Mouse (Mus musculus) right cerebral cortex, adult 2 months (tissue): ENCODE measurements at regions not wholly inside any gene's neighbourhood (a gene's known extent, or its start where the extent isn't known, plus 50 kb on each side); places are given as distances from the start of the nearest gene placed in this dataset.
"Not testable (repeated sequence)": the region's sequence is repeated elsewhere in the genome, so short reads cannot be mapped to it uniquely, and the experiment has no call there.

Experiments
- DNase-seq, 2 experiments: peaks; one replicate each; pipeline ENCODE4 v3.0.0; 2021 to 2022; ENCODE audit warnings: low spot score in 2 of 2

DNA sequence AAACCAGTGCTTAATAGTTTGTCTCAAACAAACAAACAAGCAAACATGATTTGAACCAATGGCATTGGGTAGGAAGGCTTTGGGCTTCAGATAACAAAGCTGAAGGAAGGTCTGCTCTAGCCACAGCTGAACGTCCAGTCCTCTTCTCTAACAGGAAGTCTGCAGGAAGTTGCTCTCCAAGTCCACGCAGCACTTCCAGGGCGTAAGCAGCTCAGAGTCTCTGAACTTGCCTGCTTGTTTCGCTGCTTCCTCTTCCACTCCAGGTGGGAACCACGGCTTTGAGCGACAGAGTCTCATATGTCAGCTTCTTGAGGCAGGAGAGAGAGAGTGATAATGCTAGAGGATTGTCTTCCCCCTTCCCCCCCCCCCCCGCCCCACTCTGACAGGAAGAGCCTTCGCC, 123.6 kb downstream of the Tnfrsf21 start:
- DNase-seq = no peak

DNA sequence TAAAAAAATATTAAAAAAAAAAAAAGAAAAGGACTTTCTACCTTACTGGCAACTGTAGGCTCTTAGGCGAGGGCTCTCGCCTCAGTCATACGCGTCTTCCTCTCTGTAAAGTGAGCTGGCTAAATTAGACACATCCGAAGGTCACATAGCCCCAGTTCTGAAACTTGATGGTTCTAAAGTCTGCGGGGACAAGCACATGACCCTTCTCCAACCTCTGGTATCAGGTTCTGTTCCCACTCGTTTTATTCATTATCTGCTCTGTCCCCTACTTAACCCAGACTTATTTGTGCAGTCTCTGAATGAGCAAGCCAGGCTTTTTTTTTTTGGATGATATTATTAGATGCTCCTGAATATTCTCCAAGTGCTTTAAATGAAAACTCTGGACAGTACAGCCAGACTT, 125.4 kb downstream of the Tnfrsf21 start:
- no peak for DNase-seq

DNA sequence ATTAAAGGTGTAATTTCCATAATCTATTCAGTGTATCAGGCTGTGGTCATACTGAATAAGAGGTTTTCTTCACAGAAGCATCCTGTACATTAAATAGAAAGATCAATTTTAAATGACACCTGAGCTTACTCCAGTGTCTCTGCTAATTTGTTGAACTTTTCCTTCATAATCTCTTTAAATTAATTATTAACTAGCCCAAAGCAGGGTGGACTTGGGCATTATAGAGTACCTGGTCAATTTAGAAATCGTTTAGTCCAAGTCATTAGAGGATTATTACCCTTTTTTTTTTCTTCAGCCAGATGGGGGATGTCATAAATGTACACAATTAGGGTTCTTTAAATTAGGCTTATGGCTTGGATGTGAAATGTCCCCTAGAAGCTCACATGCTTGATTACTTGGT, 124.4 kb upstream of the Adgrf1 start:
- no peak for DNase-seq

DNA sequence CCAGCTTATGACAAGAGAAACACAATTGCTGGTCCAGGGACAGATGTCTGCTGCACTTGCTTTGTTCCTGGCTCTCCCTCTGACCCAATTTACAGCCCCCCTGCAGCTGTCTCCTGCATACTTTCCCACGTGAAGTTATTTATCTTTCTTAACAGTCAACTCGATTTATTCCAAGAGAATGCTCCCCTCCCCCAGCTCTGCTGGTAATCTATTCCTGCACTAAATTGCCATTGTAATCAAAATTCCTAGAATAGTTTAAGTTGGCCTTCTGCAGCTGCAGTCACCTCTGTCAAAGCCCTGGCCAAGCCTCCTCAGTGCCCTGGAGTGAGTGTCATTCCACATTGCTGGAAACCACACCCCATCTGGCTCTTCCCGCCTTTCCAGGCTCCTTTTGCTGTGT, 122.2 kb upstream of the Adgrf1 start:
- DNase-seq = no peak

DNA sequence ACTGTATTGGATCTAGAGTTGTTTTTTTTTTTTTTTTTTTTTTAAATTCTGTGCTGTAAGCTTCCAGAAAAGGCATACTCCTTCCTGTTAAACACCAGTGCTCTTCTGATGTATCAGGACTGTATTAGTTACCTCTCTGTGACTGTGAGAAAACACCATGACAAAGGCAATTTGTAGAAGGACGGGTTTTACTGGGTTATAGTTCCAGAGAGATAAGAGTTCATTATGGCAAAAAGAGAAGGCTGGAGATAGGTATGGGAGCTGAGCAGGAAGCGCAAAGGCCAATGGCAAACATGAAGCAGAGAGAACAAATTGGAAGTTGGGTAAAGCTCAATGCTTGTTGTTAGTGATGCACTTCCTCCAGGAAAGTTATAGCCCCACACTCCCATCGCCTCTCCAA, 117.5 kb upstream of the Adgrf1 start:
- DNase-seq = no peak

DNA sequence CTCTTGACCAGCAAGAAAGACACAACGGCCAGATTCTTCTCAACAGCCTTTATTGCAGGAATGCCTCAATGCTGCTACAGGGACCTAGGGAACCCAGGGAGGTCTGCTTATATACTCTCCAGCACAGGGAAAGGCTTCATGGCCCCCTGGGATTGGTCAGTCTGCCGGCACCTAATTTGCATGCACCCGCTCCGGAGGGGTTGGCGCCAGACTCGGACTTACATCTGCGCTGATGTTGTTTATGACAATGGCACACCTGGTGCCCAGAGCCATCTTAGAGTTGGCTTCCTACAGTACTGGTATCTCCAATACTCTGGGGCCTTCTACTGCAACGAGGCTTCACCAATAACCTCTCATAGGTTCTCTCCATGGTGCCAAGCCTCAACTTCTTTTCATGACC, 114.9 kb upstream of the Adgrf1 start:
- not testable (repeated sequence) for DNase-seq

DNA sequence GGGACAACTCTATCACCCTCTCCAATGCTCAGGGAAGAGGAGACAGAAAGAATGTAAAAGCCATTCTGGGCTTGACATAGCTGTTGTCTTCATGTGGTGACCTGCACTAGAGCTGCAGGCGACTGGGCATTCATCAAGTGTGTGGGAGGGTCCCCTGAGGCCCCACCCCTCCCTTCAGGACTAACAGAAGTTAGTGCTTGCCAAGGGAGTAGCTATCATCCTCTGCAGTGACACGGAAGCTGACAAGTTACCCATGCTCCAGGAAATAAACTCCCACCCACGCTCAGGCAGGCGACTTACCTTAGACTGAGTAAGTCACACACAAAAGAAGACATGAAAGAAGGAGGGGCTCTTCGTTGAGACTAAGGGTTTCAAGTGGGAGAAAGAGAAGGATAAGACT, 114.0 kb upstream of the Adgrf1 start:
- DNase-seq = no peak

DNA sequence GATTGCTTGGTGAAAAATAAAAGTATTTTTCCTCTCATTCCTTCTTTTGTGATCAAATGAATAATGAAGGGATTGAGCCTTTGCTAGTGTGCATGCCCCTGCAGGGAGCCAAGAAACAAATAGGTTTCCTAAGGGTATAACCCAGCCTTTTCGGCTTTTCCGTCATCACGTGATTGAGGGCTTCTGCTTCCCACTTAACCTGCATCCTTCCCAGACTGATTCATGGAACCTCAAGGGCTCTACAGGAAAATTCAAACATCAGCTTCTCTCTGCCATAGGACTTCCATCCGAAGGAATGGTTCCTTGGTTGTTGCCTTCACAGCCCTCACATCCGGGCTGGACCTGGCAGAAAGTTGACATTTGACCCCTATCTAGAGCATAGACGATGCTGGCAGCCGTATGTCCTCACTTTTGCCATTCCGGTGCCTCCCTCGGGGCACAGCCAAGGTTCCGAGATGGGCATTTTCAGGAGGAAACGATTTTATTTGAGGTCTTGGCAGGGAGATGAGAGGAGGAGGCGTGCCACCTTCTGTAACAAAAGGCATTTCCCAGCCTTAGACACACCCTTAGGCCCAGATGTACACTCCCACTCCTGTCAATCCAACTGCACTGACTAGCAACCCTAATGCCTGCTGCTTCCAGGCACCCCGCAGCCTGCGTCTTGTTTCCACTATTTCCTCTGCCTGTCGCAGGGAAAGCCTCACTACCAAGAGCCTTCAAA, 112.2 kb upstream of the Adgrf1 start:
- peak; percentile 51 to 58 for DNase-seq

DNA sequence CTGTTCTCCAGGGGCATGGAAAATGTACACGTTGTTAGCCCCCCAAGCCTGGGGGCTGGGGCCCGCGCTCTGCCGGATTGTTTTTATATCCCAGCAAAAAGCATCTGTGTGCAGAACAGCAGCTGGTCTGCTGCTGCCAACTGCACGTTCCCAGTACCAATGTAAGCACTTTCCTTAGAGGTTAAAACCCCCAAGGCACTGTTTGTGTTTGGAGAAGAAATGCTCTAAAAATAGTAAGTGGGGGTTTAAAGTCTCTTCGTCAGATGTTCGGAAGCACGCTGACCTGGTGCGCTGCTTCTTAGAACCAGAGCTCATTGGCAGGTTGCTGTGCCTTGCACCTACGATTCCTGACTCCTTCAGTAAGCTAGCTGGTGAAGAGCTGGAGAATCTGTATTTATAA, 111.4 kb upstream of the Adgrf1 start:
- DNase-seq = no peak

DNA sequence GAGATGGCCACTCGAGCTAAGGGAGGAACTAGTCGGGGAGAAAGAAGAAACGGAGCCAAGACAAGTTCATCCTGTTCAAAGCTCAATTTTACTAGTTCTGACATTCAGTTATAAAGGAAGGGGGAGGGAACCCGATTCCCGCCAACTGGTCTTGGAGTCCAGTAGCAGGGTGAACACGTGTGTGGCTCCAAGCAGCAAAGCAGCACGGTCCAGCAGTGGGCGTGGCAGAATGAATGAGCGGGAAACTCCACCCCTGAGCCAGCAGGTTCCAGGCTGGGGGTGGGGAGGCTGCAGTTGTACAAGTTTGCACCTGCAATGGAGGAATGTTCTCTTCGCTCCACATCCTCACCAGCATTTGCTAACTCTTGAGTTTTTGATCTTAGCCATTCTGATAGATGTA, 108.8 kb upstream of the Adgrf1 start:
- DNase-seq = not testable (repeated sequence)

DNA sequence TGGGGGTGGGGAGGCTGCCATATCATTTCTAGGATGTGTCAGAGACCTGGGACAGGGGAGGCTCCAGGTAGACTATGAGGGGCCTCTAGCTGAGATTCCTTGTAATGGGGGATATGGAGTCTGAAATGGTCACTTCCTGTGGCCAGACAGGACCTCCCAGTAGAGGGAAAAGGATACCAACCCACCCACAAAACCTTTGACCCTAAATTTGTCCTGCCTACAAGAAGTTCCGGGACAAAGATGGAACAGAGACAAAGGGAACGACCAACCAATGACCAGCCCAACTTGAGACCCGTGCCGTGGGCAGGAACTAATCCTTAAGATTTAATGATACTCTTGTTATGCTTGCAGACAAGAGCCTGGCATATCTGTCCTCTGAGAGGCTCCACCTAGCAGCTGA, 107.0 kb upstream of the Adgrf1 start:
- DNase-seq = no peak

DNA sequence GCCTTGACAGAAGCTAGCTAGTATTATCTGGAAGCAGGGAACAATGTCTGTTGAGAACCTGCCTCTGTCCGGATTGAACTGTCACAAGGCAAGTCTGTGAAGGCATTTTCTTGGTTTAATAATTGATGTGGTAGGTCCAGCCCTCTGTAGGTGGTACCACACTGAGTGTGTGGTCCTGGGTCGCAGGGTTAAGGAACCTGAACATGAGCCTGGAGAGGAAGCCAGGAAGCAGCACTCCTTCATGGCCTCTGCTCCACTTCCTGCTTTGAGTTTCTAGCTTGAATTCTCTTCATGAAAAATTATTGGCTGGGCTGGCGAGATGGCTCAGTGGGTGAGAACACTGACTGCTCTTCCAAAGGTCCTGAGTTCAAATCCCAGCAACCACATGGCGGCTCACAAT, 104.0 kb upstream of the Adgrf1 start:
- DNase-seq = no peak

DNA sequence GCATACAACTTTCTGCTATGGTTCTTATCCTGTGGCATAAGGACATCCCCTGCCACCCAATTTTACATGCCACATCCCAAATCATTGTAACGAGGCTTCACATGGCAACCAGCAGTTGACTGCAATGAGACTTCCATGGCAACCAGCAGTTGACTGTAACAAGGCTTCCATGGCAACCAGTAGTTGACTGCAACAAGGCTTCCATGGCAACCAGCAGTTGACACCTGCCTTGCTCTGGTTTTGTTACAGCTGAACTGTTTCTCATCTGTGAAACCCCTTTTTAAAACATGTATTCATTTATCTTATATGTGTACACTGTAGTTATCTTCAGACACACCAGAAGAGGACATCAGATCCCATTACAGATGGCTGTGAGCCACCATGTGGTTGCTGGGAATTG, 100.7 kb upstream of the Adgrf1 start:
- DNase-seq = no peak

DNA sequence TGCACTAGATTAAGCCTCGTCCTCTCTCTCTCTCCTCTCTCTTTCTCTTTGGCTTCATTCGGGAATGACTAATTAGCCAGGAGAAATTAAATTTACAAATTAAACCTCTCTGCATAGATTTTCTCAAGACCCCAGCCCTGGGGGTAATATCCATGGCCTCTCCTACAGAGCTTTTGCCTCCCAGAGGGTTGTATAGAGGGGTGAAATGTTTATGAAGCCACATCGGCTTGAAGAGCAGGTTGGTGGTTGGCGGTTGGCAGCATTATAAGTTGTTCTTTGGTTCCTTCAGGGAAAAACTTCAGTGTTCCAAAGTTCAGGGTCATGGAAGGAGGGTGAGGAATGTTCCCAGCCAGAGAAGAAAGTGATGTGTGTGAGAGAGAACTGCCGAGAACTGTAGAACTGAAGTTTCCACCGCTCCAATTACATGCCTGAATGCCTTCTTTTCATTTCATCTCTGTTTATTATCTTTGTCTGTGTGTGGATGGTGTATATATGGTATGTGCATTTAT, 97.4 kb upstream of the Adgrf1 start:
- no peak for DNase-seq

DNA sequence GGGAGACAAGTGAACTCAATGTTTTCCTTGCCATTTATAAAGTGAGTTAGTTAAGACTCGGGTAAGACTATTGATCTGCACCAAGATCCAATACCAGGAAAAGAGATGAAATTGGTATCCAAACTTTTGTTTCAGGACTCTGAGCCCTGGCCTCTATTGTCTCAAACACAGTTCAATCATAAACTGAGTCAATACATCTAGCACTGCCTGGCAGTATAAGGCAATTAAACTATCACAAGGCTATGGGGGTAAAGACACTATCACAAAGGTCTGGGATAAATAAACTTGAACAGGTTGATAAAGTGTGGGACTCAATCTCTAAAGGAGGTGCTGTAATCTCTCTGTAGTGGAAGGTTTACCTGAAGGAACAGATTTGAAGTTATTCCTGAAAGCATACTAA, 95.3 kb upstream of the Adgrf1 start:
- DNase-seq = no peak

DNA sequence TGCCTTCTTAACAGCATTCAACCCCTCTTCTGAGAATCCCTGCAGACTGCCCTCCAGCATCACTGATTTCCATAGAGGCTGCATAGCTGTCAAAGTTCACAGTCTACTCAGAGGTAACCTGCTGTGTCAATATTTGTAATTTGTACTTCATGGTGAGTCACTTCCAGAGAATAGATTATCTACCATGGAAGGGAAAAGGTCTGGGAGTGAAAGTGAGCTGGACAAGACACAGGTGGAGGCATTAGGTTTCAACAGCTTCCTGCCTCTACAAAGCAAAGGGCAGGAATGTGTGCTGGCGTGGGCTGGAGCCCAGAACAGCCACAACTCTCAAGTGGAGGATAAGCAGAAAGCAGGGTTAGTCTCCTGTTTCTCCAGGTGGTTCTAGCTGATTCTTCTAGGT, 92.9 kb upstream of the Adgrf1 start:
- DNase-seq = no peak

DNA sequence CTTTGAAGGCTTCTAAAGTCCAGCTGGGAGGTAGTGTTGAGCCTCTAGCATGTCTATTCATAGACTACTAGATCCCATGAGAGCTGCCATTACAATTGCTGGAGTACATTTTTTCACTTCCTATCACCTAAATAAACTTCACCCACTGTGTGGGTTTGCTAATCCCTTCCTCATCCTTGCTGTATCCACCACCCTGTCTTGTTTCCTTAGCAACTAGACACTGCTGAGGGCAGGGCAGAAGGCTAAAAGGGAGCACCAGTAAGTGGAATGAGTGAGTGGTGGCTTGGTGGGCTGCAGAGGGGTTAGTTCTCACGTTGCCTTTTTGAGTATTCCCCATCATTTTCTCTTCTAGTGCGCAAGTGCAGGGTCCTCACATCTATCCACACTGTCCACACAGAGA, 80.1 kb upstream of the Adgrf1 start:
- no peak for DNase-seq

DNA sequence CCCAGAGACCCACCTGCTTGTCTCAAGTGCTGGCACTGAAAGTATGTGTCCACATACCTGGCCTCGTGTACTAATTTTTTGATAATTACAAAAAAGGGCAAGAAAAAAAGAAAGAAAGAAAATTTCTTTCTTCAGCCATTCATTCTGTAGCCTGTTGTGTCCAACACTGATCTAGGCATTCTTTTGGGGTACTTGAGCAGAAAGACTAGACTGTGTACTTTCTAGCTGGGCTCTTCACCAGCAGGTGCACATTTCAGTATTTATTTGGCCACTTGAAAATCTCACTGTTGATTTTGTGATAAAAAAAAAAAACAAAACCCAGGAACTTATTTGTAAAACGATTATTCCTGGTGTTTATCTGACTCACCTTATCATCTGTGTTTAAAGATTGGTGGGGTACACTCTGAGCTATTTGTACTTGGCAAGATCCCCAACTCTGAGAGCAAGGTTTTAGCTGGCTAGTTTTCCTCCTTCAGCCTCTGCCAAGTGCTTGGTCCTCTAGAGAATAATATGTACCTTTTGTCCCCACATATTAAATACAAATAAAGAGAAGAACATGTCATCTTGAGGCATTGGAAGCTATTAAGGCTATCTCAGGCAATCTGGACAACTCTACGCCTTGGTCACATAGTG, 79.2 kb upstream of the Adgrf1 start:
- DNase-seq = no peak

DNA sequence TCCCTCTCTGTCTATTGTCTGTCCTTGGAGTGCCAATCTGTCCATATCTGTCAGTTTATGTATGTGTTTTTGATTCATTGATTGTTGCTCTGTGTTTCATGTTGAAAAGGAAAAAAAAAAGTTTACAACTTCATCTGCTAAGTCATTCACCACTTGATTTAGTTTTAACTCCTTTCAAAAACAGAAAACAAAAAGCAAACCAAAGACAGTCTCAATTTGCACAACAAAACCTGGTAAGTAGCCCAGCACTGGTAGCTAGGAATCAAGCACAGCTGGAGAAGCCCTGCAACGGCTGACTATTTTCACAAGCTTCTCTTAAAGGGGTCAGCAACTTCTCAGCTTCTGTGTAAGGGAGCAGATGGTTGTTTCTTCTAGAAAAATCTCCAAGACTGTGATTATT, 72.9 kb upstream of the Adgrf1 start:
- no peak for DNase-seq

DNA sequence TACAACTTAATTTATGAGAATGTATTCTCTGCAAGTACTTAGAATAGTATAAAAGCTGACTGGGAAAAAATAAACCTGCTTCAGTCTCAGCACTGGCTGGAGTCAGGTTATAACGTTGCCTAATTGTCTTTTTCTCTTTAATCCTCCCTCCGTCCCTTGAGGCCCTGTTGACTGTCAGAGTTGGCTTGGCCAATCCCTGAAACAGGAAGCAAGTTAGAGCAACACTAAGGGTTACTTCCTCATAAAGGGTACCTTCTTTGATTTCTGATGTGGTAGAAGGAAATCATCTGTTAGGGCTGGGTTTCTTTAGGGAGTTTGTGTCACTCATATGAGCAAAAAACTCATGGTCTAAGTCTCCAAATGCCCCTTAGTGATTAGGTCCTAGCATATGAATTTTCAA, 69.3 kb upstream of the Adgrf1 start:
- no peak for DNase-seq

DNA sequence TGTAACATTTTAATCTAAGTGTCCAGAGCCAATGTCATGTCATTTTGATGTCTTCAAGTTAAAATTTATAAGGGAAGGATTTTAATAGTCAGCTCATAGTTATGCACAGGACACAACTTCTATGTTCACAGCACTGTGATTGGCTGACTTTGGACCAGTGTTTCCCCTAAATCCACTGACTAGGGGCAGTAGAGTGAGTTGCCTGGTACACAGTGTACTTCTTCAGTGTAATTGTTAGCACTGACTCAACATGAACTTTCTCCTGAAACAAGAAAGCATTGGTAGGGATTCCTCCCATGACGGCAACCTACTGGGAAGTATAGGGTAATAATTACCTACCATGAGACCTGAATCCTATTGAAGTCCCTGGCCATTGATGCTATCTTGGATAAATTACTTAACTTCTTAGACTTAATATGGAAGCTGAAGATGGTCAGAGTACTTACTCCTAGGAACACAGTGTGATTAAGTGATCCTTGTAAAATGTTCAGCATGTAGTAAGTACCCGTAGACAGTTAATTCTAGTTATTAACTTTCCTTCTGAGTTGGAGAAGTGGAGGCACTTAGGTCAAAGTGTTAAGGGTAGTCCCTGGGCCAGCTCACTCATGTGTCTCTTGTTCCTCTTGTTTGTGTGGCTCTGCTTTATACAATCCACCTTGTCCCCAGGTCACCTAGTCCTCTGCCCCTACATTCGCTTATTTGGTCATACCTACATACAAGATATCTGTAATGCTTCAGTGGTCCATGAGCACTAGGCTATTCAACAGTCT, 63.2 kb upstream of the Adgrf1 start:
- DNase-seq = no peak

DNA sequence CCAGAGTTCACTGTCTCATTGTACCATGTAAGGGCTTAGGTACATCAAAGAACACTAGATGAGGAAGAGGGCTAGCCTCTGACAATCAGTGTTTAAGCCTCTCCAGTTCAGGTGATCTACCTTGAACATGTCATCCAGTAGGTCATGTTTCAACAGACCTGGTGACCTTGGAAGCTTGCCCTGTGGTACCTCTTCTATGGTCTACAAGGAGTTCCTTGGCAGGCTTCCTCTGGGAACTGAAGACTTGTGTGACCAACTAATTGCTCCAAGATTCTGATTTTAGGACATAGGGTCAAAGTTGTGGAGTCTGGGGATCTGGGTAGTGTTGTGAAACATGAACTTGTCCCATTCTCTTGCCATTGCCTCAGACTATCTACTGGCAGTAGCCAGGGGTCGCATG, 60.4 kb upstream of the Adgrf1 start:
- no peak for DNase-seq

DNA sequence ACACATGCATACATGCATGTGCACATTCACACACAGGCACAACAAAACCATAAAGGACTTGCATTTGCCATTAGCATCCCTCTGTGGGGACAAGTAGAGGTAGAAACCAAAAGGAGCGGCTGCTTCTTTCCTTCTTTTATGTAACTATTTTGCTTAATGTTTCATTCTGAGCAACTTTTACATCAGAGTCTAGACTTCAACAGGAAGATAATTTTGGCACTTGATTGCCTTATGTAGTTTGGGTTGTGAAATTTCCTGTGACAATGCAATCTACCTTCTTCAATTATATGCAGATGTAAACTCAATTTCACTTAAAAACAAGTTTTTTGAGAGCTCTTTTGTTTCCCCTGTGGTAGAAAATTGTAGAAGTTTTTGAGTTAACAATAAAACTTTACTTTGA, 56.1 kb upstream of the Adgrf1 start:
- DNase-seq = no peak
